Mouse (Mus musculus): ENCODE data around the gene Abcc9.
A peak's percentile ranks its signal among the peaks of the same experiment; 100 is the strongest.

Gene Abcc9

GRCm38 (mm10) chr6:142609401-142610373 lies 92.4 kb downstream of the Abcc9 start:
- no peak for DNase-seq

DNA sequence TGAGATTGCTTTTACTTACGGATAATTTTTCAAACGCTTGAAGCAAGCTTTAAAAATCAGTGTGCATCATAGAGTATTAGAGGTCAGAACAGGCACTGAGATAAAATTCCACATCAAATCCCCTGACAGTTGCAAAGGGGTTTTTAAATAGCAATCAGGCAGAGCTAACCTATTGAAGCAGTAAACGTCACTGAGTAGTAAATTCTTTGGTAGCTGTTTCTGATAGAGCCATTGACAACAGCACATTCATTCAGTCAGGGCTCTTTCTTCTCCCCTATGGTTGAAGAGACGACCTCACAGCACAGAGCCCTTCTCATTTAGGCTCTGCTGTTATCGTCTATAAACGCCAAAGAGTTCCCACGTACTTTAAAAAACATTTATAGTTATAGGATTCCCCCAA lies 95.0 kb downstream of the Abcc9 start:
- no peak for DNase-seq

DNA sequence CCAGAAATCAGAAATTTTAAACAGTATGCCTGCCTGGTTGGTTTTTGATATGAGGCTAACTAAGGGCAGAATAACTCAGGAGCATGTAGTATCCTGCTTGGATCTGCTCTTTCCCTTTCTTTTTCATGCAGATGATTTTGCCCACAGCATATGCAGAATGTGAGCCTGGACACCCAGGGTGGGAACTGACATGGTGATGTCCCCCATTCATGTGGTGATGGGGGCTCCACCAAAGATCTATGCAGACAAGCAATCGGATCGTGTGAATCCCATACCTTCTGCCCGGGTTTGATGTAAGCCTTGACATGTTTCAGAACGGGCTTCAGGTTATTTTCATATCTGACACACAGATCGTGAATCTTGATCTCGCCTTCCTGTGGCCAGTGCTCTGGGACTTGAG lies 99.3 kb downstream of the Abcc9 start:
- no peak for DNase-seq

GRCm38 (mm10) chr6:142578831-142579230 lies 123.3 kb downstream of the Abcc9 start:
- DNase-seq, result no peak

GRCm38 (mm10) chr6:142577801-142578200 lies 124.3 kb downstream of the Abcc9 start:
- DNase-seq, result no peak

- no peak for DNase-seq
Observed at GRCm38 (mm10) chr6:142572876-142573275, 129.2 kb downstream of the Abcc9 start.

DNA sequence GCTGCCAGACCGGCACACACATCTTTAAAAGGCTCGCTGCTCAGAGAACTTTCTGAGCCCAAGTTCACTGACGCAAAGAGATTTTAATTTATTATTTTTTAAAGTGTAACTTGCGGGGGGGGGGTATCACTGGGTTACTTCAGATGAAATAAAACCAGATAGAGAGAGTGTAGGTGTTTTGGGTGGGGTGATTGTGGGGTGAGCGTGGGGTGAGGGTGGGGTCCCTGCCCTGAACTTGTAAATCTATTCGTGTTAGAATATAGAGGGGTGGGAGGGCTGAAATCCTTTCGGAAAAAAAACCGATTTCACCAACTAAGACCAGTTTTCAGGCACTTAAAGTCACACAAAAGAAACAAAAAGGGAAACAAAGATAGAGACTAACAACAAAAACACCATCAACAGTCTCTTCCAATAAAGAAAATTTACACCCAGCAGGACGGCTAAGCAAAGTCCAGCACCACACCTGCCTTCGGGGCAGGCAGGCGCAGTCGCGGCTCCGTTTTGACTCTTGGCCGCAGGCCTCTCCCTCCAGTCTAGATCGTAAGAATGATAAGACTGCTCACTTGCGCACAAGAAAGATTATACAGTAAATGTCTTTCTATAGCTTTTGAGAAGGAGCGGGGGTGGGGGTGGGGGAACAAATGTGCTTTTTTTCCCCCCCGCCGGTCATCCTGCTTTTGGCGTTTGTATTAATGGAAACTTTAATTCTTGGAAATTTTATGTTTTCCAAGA lies 130.3 kb downstream of the Abcc9 start:
- no peak for DNase-seq

GRCm38 (mm10) chr6:142571055-142571618 lies 131.0 kb downstream of the Abcc9 start, which contains the start of gene Kcnj8:
TSS of gene Kcnj8 (minus strand) at chr6:142571614.
- peak; percentile 14 to 29 for DNase-seq

GRCm38 (mm10) chr6:142570046-142570770 lies 131.9 kb downstream of the Abcc9 start:
- DNase-seq, result peak in 1 of 2 experiments; percentile 4

DNA sequence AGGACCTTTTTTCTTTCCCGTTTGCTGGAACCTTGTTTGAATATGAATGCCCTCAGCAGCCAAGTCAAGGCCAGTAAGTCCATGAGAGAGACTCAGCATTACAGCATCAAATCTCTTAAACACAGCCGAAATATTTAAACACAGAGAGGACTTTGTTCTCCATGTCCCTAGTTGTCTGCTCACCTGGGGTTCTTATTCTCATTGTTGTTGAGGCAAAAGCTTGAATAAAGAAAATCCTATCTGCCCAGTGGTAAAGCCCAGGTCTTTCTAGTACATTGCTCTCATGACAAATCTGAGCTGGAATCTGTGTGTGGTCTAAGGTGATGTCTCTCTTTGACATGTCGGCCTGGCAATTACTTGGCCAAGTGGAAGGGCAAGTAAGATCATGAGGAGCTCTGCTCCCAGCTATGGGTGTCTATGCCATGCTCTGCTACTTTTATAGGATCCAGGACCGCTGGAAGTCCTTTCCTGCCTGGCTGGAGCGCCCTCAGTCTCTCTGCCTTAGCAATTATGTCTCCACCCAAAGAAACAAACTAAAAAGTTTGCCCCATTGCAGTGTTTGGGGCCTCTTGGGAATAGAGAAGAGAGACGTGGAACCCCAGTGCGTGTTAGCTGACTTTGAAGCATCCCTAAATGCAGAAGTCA lies 133.3 kb downstream of the Abcc9 start:
- no peak for DNase-seq

- DNase-seq, result no peak
Observed at GRCm38 (mm10) chr6:142567452-142567851, 134.7 kb downstream of the Abcc9 start.

DNA sequence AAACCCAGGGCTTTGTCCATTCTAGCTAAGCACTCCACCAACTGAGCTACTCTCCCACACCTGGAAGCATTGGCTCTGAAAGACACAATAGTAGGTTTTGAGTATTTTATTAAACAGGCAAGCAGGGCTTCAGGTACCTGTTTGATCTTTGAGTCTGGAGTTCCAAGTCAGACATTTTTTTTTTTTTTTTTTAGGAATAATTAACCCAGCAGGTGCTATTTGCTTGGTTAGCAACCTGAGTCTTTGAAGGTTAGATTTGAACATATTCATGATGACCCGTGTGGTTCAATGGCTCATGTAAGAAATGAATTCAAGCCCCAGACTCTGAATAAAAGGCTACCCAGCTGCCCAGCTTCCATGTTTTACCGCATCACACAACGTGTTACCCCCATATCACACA lies 137.4 kb downstream of the Abcc9 start:
- no peak for DNase-seq

- no peak for DNase-seq
Observed at GRCm38 (mm10) chr6:142561151-142561550, 141.0 kb downstream of the Abcc9 start.

- DNase-seq, result no peak
Observed at GRCm38 (mm10) chr6:142558772-142559679, 143.1 kb downstream of the Abcc9 start.

- DNase-seq, result no peak
Observed at GRCm38 (mm10) chr6:142558076-142558475, 144.0 kb downstream of the Abcc9 start.

DNA sequence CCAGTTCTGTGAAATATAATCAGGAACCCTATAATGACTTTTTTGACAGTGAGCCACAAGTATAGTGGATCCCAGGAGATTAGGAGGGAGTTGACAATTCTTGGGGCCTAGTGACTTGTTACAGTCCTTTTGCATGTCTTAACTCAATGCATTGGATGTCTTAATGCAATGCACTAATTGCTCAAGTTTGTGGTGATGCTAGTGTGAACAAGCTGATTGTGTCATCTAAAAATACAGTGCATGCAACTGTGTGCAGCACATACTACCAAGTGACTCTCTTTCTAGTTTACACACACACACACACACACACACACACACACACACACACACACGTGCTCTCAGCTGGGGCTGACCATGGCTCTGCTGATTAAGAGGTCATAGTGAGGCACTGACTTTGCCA lies 146.1 kb downstream of the Abcc9 start:
- no peak for DNase-seq

DNA sequence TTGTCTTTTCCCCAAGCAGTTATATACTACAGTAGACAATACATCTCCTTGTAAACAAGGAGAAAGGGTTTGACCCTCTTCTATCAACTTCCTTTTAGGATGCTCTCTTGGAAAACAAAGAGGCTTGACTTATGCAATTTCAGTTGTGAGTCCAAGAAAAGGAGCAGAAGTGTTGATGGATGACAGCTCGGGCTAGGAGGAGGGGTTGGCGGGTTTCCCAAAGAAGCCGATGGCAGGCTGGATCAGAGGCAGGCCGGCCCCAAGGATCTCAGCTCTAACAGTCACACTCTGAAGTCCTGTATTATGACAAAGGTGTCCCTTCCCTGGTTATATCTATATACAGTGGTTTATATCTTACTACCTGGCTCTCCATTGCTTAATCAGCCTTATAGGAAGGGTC lies 150.6 kb downstream of the Abcc9 start:
- no peak for DNase-seq

GRCm38 (mm10) chr6:142550871-142551270 lies 151.2 kb downstream of the Abcc9 start:
- DNase-seq, result no peak

- DNase-seq, result no peak
Observed at GRCm38 (mm10) chr6:142548377-142548776, 153.7 kb downstream of the Abcc9 start.

DNA sequence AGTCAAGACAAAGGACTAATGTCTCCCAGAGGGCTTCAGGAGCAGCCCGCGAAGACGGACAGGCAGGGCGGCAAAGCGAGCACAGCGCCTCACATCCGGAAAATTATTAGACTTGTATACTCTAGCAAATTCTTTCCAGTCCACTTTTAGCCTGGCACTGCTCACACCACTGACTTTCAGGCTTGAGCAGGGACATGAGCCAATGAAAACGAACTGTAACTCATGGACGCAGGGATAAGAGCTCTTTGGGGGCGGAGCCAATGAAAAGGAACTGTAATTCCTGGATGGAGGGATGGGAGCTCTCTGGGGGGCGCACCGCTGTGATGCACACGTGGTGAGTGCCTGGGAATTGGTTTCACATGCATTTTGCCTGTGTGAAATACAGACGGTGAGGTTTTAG lies 157.0 kb downstream of the Abcc9 start:
- no peak for DNase-seq

DNA sequence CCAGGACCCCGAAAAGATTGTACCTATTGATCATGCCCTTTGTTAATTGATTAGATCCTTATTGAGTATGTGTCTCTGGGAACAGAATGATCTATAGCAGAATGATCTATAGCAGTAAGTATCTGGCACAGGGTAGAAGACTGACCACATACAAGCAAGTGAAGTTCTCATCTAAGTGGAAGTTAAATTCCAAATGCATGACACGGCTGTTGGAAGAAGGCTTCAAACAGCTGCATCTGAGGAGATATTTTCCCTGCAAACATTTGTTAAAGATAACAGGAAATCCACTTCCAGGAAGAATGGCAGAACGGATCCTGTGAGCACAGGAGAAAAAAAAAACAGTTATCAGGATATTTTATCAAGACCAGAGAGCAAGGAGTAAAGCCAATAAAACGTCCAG lies 158.5 kb downstream of the Abcc9 start:
- DNase-seq, result no peak

Data from cerebellum, postnatal 36 days (tissue).